Mouse (Mus musculus): ENCODE measurements at regions not wholly inside any gene's neighbourhood (a gene's known extent, or its start where the extent isn't known, plus 50 kb on each side); places are given as distances from the start of the nearest gene placed in this dataset.

DNA sequence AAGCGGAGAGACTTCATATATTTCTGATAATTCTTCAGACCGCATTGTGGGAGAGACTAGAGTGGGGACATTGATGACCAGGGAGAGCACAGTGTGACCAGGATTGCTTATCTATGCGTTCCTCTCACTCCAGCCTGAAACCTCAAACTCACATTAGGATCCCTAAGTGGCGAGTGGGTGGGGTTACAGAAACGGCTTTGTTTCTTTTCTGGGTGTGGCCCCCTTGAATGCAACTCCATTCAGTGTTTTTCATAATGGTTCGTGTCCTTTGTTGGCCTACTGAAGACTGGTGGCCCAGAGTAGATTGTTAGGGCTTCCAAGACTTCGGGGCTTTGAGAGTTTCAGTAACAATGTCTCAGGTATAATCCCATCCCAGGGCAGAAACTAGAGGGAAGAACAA lies 1512.1 kb downstream of the Slc22a22 start:
- Histone ChIP-seq H3K4me3 (no peak overlapping the region), H3K4me2 (no peak overlapping the region), H3K27ac (replicated peaks) (no peak overlapping the region), H3K9ac (no peak overlapping the region), H3K4me1 (replicated peaks) (no peaks in the 10 kb centered on the region), H3K36me3 (no peaks in the 10 kb centered on the region), H3K9me3 (no peaks in the 10 kb centered on the region), H3K27me3 (no peaks in the 10 kb centered on the region)
- no peak for ATAC-seq (ENCODE audit: low read depth)
- 68% methylated on average over 7 of the region's 7 CpGs for WGBS

DNA sequence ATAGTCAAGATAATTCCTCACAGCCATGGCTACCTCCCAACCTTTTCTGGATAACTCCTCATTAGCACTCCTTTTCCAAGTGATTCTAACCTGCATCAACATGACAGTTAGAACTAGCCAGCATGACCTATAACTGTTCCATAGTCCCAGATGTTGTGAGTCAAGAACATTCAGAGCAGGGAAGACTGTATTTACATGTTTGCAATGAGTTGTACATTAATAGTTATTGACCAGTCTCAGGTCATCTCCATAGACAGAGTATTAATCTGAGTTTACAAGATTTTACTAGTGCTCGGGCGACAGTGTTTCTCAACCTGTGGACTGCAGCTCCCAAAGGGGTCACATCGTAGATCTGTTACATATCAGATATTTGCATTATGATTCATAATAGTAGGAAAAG lies 1515.3 kb downstream of the Slc22a22 start:
- Histone ChIP-seq H3K4me1 (replicated peaks) (no peaks in the 10 kb centered on the region), H3K27me3 (no peaks in the 10 kb centered on the region), H3K9me3 (no peaks in the 10 kb centered on the region), H3K4me2 (no peak overlapping the region), H3K27ac (replicated peaks) (no peak overlapping the region), H3K4me3 (no peak overlapping the region), H3K9ac (no peak overlapping the region), H3K36me3 (no peaks in the 10 kb centered on the region)
- WGBS = 94% methylated on average over 3 of the region's 3 CpGs
- ATAC-seq (ENCODE audit: low read depth) = no peak
